19 mouse cellular contexts compared by ENCODE assay signal in genomic region chr3:138185995-138186930, GRCm38 (mm10). TPM values are rescaled to one million over a fixed set of nuclear protein-coding genes. Genes with fewer than 3 reads are reported as not detected.
DNase-seq lines count a peak whose midpoint lies in the region; ATAC-seq lines count a peak whose summit lies in the region.
"Had no signal": no experiment of that assay in that cellular context is flagged by ENCODE, and none has a peak within 500 bp of the region (broad histone marks: within the 10 kb centered on the region; RNA-seq: fewer than 3 reads in every experiment).

No protein-coding gene starts in this region.

- H3K9me3 ChIP-seq in neural tube, embryonic 14.5 days (ENCODE audit: control insufficient read depth, low read length), result no peaks in the 10 kb centered on the region
- H3K9me3 ChIP-seq: liver, embryonic 15.5 days had no signal

- peak; percentile 13 for DNase-seq in embryo, embryonic 10.5 days (ENCODE audit: low spot score)
- no peak for DNase-seq in embryo, embryonic 11 days
- DNase-seq in retina, postnatal 1 day, result peak; percentile 30
- DNase-seq in retina, embryonic 14.5 days (ENCODE audit: low spot score), result no peak
- DNase-seq in mesoderm, embryonic 11.5 days (ENCODE audit: low read depth, low spot score), result peak; percentile 49
- DNase-seq in ovary, postnatal 14 days (ENCODE audit: low spot score), result no peak
- DNase-seq in B cell, adult 2 months, result no peak
- DNase-seq: adrenal gland, adult 8-10 months; cerebellum, adult 18-20 months; gastrocnemius, postnatal 14 days; thymus, adult 2 months had no signal

- no peaks in the 10 kb centered on the region for H3K4me1 ChIP-seq in neural tube, embryonic 14.5 days (ENCODE audit: control insufficient read depth, insufficient read depth, low read length)
- H3K4me1 ChIP-seq: liver, embryonic 15.5 days had no signal

- 82% methylated on average over 26 of the region's 26 CpGs for WGBS in neural tube, embryonic 14.5 days

- H3K9ac ChIP-seq in neural tube, embryonic 14.5 days (replicated peaks; ENCODE audit: low read depth, low read length), result no peak overlapping the region
- H3K9ac ChIP-seq: liver, embryonic 15.5 days had no signal

- no peak overlapping the region for H3K4me3 ChIP-seq in neural tube, embryonic 14.5 days (ENCODE audit: low read depth, low read length)
- H3K4me3 ChIP-seq: liver, embryonic 15.5 days had no signal

- H3K4me2 ChIP-seq in neural tube, embryonic 14.5 days (ENCODE audit: low read depth, low read length), result no peak overlapping the region
- H3K4me2 ChIP-seq: liver, embryonic 15.5 days had no signal

- H3K27ac ChIP-seq in neural tube, embryonic 14.5 days (ENCODE audit: low read depth, low read length), result no peak overlapping the region
- H3K27ac ChIP-seq: liver, embryonic 15.5 days had no signal

- H3K27me3 ChIP-seq in neural tube, embryonic 14.5 days (ENCODE audit: control insufficient read depth, insufficient read depth, low read length), result no peaks in the 10 kb centered on the region
- H3K27me3 ChIP-seq: liver, embryonic 15.5 days had no signal

- ATAC-seq in neural tube, embryonic 14.5 days (ENCODE audit: low read depth), result 0 out of 2 replicates have a peak, but pooled peaks have one; percentile 38
- ATAC-seq: inflammation-experienced regulatory T-cells, adult 6 months; lung, postnatal 0 days had no signal

- H3K36me3 ChIP-seq in neural tube, embryonic 14.5 days (ENCODE audit: control insufficient read depth, insufficient read depth, low read length), result no peaks in the 10 kb centered on the region
- H3K36me3 ChIP-seq: liver, embryonic 15.5 days had no signal

RNA-seq across cellular contexts. Expression of gene 4930579F01Rik, which starts 7.4 kb away (rescaled TPM):
- not detected in 2 replicates for polyA plus RNA-seq in neural tube, embryonic 14.5 days (2014; fragmentation: Nextera tagmentation; extraction: Ambion mirVana)
- polyA plus RNA-seq: cortical plate, adult 2 months; heart, postnatal 0 days; inflammation-experienced regulatory T-cells, adult 6 months; liver, embryonic 15.5 days; lung, postnatal 0 days; neural tube, embryonic 11.5 days; small intestine, adult 2 months; thymus, adult 2 months had no signal

RNA-seq across cellular contexts. Expression of gene Adh7, which starts 31.3 kb away (rescaled TPM):
- polyA plus RNA-seq in neural tube, embryonic 14.5 days (2014; fragmentation: Nextera tagmentation; extraction: Ambion mirVana), result 0.54 and 0.77 TPM in 2 replicates
- polyA plus RNA-seq: heart, postnatal 0 days; inflammation-experienced regulatory T-cells, adult 6 months had no signal

RNA-seq across cellular contexts. Expression of gene Mttp, which starts 41.5 kb away (rescaled TPM):
- polyA plus RNA-seq in neural tube, embryonic 14.5 days (2014; fragmentation: Nextera tagmentation; extraction: Ambion mirVana), result 8.6 and 9.0 TPM in 2 replicates

RNA-seq across cellular contexts. Expression of gene Trmt10a, which starts 43.0 kb away (rescaled TPM):
- 8.2 and 12.1 TPM in 2 replicates for polyA plus RNA-seq in neural tube, embryonic 14.5 days (2014; fragmentation: Nextera tagmentation; extraction: Ambion mirVana)

Comparison
In these comparisons a context has a peak if more than half of its experiments do, and no peak if none do; other contexts are left out.
1. DNase-seq: peak in embryo, embryonic 10.5 days (single experiment), retina, postnatal 1 day (single experiment) and mesoderm, embryonic 11.5 days (single experiment); none in embryo, embryonic 11 days (single experiment), retina, embryonic 14.5 days (single experiment), ovary, postnatal 14 days (single experiment) and B cell, adult 2 months (0 of 2).